Mouse (Mus musculus): ENCODE measurements around the gene Pkp1.

Pkp1 gene

DNA sequence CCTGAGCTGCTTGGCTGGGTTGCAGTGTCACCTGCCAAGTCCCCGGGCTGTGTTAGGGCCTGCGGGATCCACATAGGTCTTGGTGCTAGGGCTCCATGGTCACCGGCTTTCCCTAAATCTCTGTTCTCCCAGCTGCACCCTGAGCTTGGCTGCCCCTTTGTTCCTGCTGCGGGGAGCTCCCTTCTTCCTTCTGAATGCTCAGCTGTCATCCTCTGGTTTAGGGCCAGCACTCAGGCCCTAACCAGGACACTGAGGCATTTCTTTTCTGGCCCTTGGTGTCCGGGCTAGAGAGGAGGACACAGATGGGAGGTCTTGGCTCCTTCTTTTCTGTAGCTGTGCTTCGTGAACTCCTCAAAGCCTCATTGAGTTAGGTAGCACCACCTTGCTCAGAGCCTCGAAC is 97.2 kb downstream of the Pkp1 start:
- no peak for DNase-seq (ENCODE audit: low spot score in 2 of 2)
